ENCODE assay signal across 9 mouse cellular contexts in the genomic region with DNA sequence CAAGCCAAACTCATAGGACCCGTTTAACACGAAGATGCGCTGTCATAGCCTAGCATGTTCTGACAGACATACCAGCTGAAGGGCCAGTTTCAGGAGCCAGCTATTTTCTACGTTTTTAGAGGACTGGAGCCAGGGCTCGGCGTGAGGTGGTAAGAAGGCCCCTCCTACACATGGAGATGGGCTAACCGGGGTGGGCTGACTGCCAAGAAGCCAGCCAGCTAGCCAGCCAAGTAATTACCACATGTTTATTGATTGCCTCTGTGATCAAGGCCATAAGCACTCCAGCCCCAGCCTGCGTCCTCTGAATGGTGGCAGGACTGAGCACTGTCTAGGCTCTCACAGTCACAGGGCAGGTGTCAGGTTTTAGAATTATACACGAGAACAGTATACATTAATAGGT. TPM values are rescaled to one million over a fixed set of nuclear protein-coding genes. Genes with fewer than 3 reads are reported as not detected.
DNase-seq lines count a peak whose midpoint lies in the region; ATAC-seq lines count a peak whose summit lies in the region.
"Had no signal": no experiment of that assay in that cellular context is flagged by ENCODE, and none has a peak within 500 bp of the region (broad histone marks: within the 10 kb centered on the region; RNA-seq: fewer than 3 reads in every experiment).

No protein-coding gene starts in this region.

- H3K4me1 ChIP-seq in embryonic facial prominence, embryonic 14.5 days (ENCODE audit: control insufficient read depth, insufficient read depth, low read length): peaks cover 19% of the 10 kb centered on the region
- peaks cover 93% of the 10 kb centered on the region for H3K4me1 ChIP-seq in midbrain, embryonic 12.5 days

- no peaks in the 10 kb centered on the region for H3K27me3 ChIP-seq in embryonic facial prominence, embryonic 14.5 days (replicated peaks; ENCODE audit: control insufficient read depth, insufficient read depth, low read length)
- no peaks in the 10 kb centered on the region for H3K27me3 ChIP-seq in midbrain, embryonic 12.5 days

- H3K36me3 ChIP-seq in embryonic facial prominence, embryonic 14.5 days (ENCODE audit: control insufficient read depth, insufficient read depth, low read length): no peaks in the 10 kb centered on the region
- H3K36me3 ChIP-seq in midbrain, embryonic 12.5 days: peaks cover 72% of the 10 kb centered on the region

- DNase-seq in adrenal gland, postnatal 10 days: peak; percentile 52
- no peak for DNase-seq in adrenal gland, adult 8-10 months
- peak; percentile 40 for DNase-seq in embryonic facial prominence, embryonic 14.5 days (ENCODE audit: low spot score)
- DNase-seq in kidney, adult 18-20 months: peak; percentile 65
- no peak for DNase-seq in heart, postnatal 36 days
- no peak for DNase-seq in layer of hippocampus, postnatal 25 days (ENCODE audit: extremely low spot score in 1 of 2, low spot score in 1 of 2)
- DNase-seq: spleen, adult 18-20 months had no signal

- WGBS in embryonic facial prominence, embryonic 14.5 days: 46% methylated on average over 9 of the region's 9 CpGs
- WGBS in midbrain, embryonic 12.5 days: 61% methylated on average over 9 of the region's 9 CpGs

- ATAC-seq in embryonic facial prominence, embryonic 14.5 days (ENCODE audit: low read depth): no peak
- ATAC-seq in midbrain, embryonic 12.5 days (ENCODE audit: low FRiP score, low read depth): no peak
- no peak for ATAC-seq in monocyte, adult 5-6 weeks (replicated peaks; ENCODE audit: insufficient number of reproducible peaks, low FRiP score, low TSS enrichment, poor library complexity, severe bottlenecking)

- H3K4me3 ChIP-seq in embryonic facial prominence, embryonic 14.5 days (ENCODE audit: low read depth, low read length): no peak overlapping the region
- H3K4me3 ChIP-seq in midbrain, embryonic 12.5 days: no peak overlapping the region

- no peak overlapping the region for H3K9ac ChIP-seq in embryonic facial prominence, embryonic 14.5 days (ENCODE audit: low read depth, low read length)
- H3K9ac ChIP-seq in midbrain, embryonic 12.5 days (replicated peaks): 0 out of 2 replicates have a peak overlapping the region, but pooled peaks have one; percentile 3

- intact Hi-C loops in heart, postnatal 36 days (cut with DNase I): no loop called here

- H3K27ac ChIP-seq in embryonic facial prominence, embryonic 14.5 days (replicated peaks; ENCODE audit: low read depth, low read length): no peak overlapping the region
- H3K27ac ChIP-seq in midbrain, embryonic 12.5 days (replicated peaks): peak overlapping the region; percentile 78

- H3K9me3 ChIP-seq in embryonic facial prominence, embryonic 14.5 days (ENCODE audit: control insufficient read depth, low read length): no peaks in the 10 kb centered on the region
- H3K9me3 ChIP-seq in midbrain, embryonic 12.5 days: no peaks in the 10 kb centered on the region

- H3K4me2 ChIP-seq in embryonic facial prominence, embryonic 14.5 days (ENCODE audit: low read depth, low read length): no peak overlapping the region
- no peak overlapping the region for H3K4me2 ChIP-seq in midbrain, embryonic 12.5 days (replicated peaks)

RNA-seq across cellular contexts. Expression of a gene that starts 10.9 kb away (rescaled TPM):
- 1 to 10 TPM; 3.4 to 3.9 TPM for total RNA-seq in adrenal gland, postnatal 10 days (2021)
- 10 to 100 TPM in 1 of 4 experiments, 1 to 10 TPM in 3; 3.8 to 11.9 (median 5.2) TPM for total RNA-seq in adrenal gland, adult 8-10 months (2022)
- polyA plus RNA-seq in embryonic facial prominence, embryonic 14.5 days (2014; fragmentation: Nextera tagmentation; extraction: Ambion mirVana): 5.2 and 6.1 TPM in 2 replicates
- 94.9 and 101 TPM in 2 replicates for polyA plus RNA-seq in midbrain, embryonic 12.5 days (2016; fragmentation: Nextera tagmentation; extraction: Ambion mirVana)
- 1 to 10 TPM; 3.7 to 3.8 TPM for total RNA-seq in heart, postnatal 36 days (2021)
- under 1 TPM; 0.64 to 0.92 TPM for total RNA-seq in layer of hippocampus, postnatal 25 days (2021)
- 59.8 to 114 TPM (median 79.4 TPM) in 3 replicates for total RNA-seq in monocyte, adult 5-6 weeks (2017)

RNA-seq across cellular contexts. Expression of a gene that starts 28.4 kb away (rescaled TPM):
- total RNA-seq in adrenal gland, postnatal 10 days (2021): 10 to 100 TPM; 56.5 to 69.6 TPM
- 100 to 1,000 TPM; 161 to 353 (median 258) TPM for total RNA-seq in adrenal gland, adult 8-10 months (2022)
- 0.52 and 0.70 TPM in 2 replicates for polyA plus RNA-seq in embryonic facial prominence, embryonic 14.5 days (2014; fragmentation: Nextera tagmentation; extraction: Ambion mirVana)
- 5.2 and 5.4 TPM in 2 replicates for polyA plus RNA-seq in midbrain, embryonic 12.5 days (2016; fragmentation: Nextera tagmentation; extraction: Ambion mirVana)
- 10 to 100 TPM; 14.3 to 19.1 TPM for total RNA-seq in heart, postnatal 36 days (2021)
- 1 to 10 TPM; 4.2 to 4.6 TPM for total RNA-seq in layer of hippocampus, postnatal 25 days (2021)
- not detected in 3 replicates for total RNA-seq in monocyte, adult 5-6 weeks (2017)

Comparison
In these comparisons a context has a peak if more than half of its experiments do, and no peak if none do; other contexts are left out.
1. DNase-seq: peak in adrenal gland, postnatal 10 days (single experiment), embryonic facial prominence, embryonic 14.5 days (single experiment) and kidney, adult 18-20 months (single experiment); none in adrenal gland, adult 8-10 months (single experiment), heart, postnatal 36 days (0 of 2) and layer of hippocampus, postnatal 25 days (0 of 2).